Mouse (Mus musculus): ENCODE data around the gene Capn1.
A peak's percentile ranks its signal among the peaks of the same experiment; 100 is the strongest.

Capn1 gene

GRCm38 (mm10) chr19:5990033-5990432 is 25.7 kb downstream of the Capn1 start:
- DNase-seq (ENCODE audit: low read depth) = no peak

- DNase-seq (ENCODE audit: low read depth) = no peak
These were observed 26.1 kb downstream of the Capn1 start for GRCm38 (mm10) chr19:5989585-5989984.

- peak; percentile 83 for DNase-seq (ENCODE audit: low read depth)
These were observed 26.8 kb downstream of the Capn1 start for GRCm38 (mm10) chr19:5988815-5989452.

GRCm38 (mm10) chr19:5988027-5988814 is 27.5 kb downstream of the Capn1 start:
- DNase-seq (ENCODE audit: low read depth) = no peak

GRCm38 (mm10) chr19:5986043-5986442 is 29.7 kb downstream of the Capn1 start, which contains the start of gene Slc22a20:
Slc22a20 (minus strand) TSS chr19:5986143.
- no peak for DNase-seq (ENCODE audit: low read depth)

GRCm38 (mm10) chr19:5980477-5980876 is 35.2 kb downstream of the Capn1 start:
- no peak for DNase-seq (ENCODE audit: low read depth)

GRCm38 (mm10) chr19:5977717-5978116 is 38.0 kb downstream of the Capn1 start:
- DNase-seq (ENCODE audit: low read depth) = no peak

- no peak for DNase-seq (ENCODE audit: low read depth)
These were observed 40.0 kb downstream of the Capn1 start for GRCm38 (mm10) chr19:5975676-5976075.

GRCm38 (mm10) chr19:5975112-5975511 is 40.6 kb downstream of the Capn1 start:
- no peak for DNase-seq (ENCODE audit: low read depth)

GRCm38 (mm10) chr19:5967664-5968063 is 48.0 kb downstream of the Capn1 start:
- no peak for DNase-seq (ENCODE audit: low read depth)

GRCm38 (mm10) chr19:5966786-5967185 is 48.9 kb downstream of the Capn1 start:
- no peak for DNase-seq (ENCODE audit: low read depth)

GRCm38 (mm10) chr19:5965910-5966309 is 49.8 kb downstream of the Capn1 start:
- DNase-seq (ENCODE audit: low read depth) = peak; percentile 52

GRCm38 (mm10) chr19:5965280-5965679 is 50.4 kb downstream of the Capn1 start:
- peak; percentile 88 for DNase-seq (ENCODE audit: low read depth)

GRCm38 (mm10) chr19:5964804-5965203 is 50.9 kb downstream of the Capn1 start:
- DNase-seq (ENCODE audit: low read depth) = no peak

GRCm38 (mm10) chr19:5963883-5964562 is 51.7 kb downstream of the Capn1 start, which contains the start of gene Pola2:
Pola2 (minus strand) TSS chr19:5964202.
- DNase-seq (ENCODE audit: low read depth) = peak; percentile 89

GRCm38 (mm10) chr19:5962651-5963050 is 53.0 kb downstream of the Capn1 start:
- DNase-seq (ENCODE audit: low read depth) = peak; percentile 49

GRCm38 (mm10) chr19:5957371-5957770 is 58.3 kb downstream of the Capn1 start:
- no peak for DNase-seq (ENCODE audit: low read depth)

GRCm38 (mm10) chr19:5956685-5957084 is 59.0 kb downstream of the Capn1 start:
- peak; percentile 77 for DNase-seq (ENCODE audit: low read depth)

- no peak for DNase-seq (ENCODE audit: low read depth)
These were observed 59.7 kb downstream of the Capn1 start for GRCm38 (mm10) chr19:5955704-5956670.

GRCm38 (mm10) chr19:5954936-5955335 is 60.8 kb downstream of the Capn1 start:
- no peak for DNase-seq (ENCODE audit: low read depth)

- no peak for DNase-seq (ENCODE audit: low read depth)
These were observed 61.5 kb downstream of the Capn1 start for GRCm38 (mm10) chr19:5954031-5954710.

Measured in 416B (cell line).